Mouse (Mus musculus) adrenal gland, adult 8-10 months (tissue): ENCODE measurements around the gene Spata1. TPM values are rescaled to one million over a fixed set of nuclear protein-coding genes. Genes with fewer than 3 reads are reported as not detected.

ENCODE experiments used
- DNase-seq: peaks from one replicate; pipeline ENCODE4 v3.0.0; 2022
- total RNA-seq, 4 experiments: library from RNA; stranded (reverse); gene quantifications; 2 replicates each; pipeline ENCODE4 v1.2.4; 2022

Gene Spata1
- total RNA-seq = 1 to 10 TPM; 1.2 to 4.7 (median 2.8) TPM

- peak; percentile 85 for DNase-seq
Observed at GRCm38 (mm10) chr3:146499431-146500002, at the start of gene Spata1, which contains the start of gene Gng5. Gene Spata1 (minus strand): TSS chr3:146499753. Gene Gng5 (plus strand): TSS chr3:146499807.

DNA sequence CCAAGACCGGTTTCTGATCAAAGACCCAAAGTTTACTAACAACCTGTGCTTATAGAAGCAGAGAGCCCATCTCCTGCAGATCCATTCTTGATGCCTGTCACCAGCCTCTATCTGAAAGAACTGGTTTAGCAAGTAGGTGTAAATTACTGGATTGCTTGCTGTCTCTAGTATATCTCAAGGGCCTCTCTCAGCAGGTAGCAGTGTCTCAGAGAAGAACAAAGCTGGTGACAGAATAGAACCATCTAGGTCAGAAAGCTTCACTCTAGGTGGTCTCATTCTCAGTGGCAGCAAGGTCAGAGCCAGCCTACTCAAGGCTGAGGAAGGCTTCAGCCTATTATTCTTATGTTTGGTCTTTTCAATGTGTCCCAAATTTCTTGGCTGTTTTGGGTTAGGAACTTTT, 44.1 kb upstream of the Spata1 start:
- no peak for DNase-seq

DNA sequence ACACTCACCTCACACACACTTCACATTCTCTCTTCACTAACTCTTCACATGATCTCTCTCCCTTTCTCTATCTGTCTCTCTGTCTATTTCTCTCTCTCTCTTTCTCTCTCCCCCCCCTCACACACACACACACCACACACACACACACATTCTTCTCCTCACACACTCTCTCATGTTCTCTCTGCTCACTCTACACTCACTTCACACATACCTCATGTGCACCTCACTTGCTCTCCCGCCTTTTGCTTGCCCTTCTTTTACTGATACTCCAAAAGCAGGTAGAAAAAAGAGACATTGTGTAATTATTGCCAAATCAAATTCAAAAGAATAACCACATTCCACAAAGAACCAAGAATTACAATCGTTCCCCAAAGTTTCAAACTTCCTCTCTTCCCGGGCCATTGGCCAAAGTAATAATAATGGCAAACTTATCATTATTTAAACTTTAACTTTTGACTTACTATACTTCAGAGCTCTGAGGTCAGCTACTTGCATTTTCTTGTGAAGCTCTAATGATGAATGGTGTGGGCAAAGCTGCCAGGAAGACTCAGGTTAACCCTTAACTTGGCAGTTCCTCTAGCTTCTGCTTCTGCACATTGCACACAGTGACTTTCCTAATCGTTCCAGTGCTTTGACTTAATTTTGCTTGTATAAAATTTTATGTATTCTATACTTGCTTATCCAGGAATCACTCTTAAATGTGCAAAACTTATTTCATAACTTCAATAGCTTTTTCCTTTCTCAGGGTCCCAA, 41.1 kb upstream of the Spata1 start:
- DNase-seq = no peak

DNA sequence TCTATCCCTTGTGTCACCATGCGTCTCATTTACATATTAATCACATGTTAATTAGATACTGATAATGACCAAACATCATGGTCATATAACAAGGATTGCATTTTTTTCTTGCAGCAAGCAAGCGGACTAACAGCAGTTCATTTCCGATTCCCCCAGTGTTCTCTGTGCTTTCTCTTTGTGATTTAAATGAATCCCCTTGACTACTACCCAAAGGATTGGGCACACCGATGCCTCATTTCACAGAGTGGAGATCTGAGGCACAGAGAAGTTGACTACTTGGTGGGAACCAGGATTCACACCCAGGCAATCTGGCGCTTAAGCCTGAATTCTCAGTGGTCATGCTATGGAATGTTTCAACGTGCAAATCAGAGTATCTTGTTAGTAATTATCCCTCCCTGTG, 35.4 kb upstream of the Spata1 start:
- no peak for DNase-seq

GRCm38 (mm10) chr3:146528335-146528734, 28.8 kb upstream of the Spata1 start:
- no peak for DNase-seq

- DNase-seq = no peak
Observed at GRCm38 (mm10) chr3:146521652-146522020, 22.1 kb upstream of the Spata1 start.

- peak; percentile 89 for DNase-seq
Observed at GRCm38 (mm10) chr3:146520798-146521651, 21.5 kb upstream of the Spata1 start, which contains the start of gene Rpf1. Gene Rpf1 (minus strand): TSS chr3:146521429.

DNA sequence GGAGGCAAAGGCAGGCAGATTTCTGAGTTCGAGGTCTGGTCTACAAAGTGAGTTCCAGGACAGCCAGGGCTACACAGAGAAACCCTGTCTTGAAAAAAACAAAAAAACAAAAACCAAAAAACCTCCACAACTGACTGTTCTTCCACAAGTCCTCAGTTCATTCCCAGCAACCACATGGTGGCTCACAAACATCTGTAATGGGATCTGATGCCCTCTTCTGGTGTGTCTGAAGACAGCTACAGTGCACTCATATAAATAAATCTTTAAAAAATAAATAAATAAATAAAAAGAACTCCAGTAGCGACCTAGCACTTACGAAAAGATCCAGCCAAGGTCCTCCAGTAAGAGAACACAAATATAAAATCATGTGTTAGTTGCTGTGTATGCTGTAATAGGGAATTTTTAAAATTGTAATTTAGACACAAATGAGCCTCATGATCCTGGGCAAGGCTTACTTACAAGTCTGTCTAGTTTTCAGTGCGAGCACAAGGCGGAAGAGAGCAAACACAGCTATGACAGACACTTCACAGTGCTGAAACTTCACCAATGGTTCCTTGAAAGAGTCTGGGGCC, 20.8 kb upstream of the Spata1 start:
- DNase-seq = no peak

DNA sequence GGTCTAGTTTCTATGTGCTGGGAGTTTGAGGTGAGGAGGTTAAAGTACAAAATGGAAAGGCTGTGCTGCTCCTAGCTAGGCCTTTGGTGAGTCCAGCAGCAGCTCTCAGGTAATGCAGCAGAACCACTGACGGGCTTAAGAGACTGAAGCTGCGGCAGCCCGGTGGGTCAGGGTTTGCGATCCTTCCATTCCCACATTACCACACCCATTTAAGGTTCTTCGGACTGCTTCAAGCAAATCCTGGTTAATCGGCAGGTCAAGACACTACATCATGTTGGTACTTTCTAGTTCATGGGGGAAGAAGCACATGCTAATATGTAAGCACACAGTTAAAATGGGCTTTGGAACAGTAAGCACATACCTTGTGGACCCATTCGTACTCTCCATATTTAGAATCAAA, 7.2 kb upstream of the Spata1 start:
- DNase-seq = no peak

DNA sequence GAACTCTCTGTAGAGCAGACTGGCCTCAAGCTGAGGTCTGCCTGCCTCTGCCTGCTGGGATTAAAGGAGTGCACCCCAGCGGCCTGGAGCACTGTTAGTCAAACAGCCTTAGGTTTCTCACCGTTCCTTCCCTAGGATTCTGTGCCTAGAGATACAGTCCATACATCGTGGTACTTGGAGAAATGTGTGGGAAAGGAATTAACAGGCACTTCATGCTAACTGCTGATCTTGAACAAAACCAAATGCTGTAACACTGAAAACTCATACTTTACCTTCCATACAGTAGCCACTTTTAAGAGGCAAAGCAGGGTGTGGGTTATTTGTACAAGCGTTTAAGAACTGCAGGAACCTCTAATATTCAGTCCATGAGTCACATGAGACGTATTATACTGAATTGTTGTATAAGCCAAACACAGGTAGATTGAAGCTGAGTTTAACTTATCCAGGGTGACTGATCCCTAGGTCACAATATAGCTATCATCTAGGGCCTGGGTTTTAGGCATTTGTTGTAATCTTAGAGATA, 2.1 kb upstream of the Spata1 start:
- DNase-seq = no peak

DNA sequence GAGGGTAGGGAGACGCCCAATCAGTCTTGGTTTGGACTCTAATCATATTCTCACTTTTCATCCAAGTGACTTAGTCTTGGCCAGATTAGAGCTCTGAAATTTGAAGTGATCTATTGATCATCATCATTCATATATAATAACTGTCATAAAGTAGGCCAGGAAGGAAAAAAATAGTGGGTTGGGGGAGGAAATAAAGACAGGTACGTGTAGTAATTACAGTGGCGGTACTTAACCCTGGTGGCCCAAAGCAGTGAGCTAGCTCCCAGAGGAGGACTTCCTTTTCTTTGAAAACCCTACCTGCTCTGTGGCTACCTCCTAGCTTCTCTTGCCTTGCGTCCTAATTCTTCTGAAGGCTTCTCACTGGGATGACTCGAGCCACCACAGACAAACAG, 1.3 kb upstream of the Spata1 start:
- DNase-seq = no peak

GRCm38 (mm10) chr3:146500003-146500809, 653 bp upstream of the Spata1 start:
- peak; percentile 54 for DNase-seq

DNA sequence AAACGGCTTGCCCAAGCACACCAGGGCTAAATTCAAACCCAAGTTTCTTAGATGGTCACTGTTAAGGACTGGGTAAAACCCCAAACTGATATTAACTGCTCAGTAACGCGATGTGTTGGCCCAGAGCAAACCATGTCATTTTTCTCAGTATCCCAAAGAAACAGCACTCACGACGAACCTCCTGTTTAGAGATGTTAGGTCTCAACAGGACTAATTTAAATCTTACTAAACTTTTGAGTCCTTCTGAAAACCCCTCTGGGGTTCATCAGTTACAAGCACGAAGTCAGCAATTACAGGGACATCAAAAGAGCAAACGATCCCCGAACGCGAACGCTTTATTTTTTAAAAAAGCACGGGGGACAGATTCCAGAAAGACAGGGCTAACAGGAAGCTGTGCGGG, 564 bp downstream of the Spata1 start:
- no peak for DNase-seq

- DNase-seq = no peak
Observed at GRCm38 (mm10) chr3:146494941-146495340, 4.6 kb downstream of the Spata1 start.

- no peak for DNase-seq
Observed at GRCm38 (mm10) chr3:146486464-146486863, 13.1 kb downstream of the Spata1 start.

DNA sequence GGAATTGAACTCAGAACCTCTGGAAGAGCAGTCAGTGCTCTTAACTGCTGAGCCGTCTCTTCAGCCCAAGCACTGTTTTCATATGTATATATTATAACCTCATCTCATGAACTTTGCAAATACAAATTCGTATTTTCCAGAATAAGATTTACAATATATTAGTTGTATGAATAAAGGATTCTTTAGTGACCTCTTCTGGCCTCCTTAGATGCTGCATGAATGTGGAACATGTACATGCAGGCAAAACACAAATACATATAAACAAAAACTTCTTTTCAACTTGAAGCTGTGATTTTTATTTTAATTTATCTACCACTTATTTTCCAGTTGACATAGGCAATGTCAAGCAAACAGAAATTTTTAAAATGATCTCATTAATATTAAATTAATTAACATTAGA, 17.5 kb downstream of the Spata1 start:
- DNase-seq = no peak

- no peak for DNase-seq
Observed at GRCm38 (mm10) chr3:146474428-146474827, 25.1 kb downstream of the Spata1 start.

DNA sequence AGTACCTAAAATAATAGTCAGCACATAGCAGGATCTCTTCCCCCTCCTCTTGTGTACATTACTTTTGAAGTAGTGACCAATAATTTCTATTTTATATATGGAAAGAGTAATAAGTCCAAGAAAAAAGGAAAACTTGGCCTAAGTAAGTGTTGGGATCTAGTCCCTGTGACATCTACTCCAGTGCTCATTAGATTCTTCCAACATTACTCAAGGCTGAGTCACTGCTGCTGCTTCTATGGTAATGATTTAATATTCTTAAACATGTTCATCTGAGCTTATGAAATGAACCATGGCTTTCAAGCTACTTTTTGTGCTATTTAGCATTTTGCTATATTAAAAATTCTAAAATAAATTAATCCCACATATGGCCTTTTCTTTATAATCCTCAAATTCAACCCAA, 25.8 kb downstream of the Spata1 start:
- no peak for DNase-seq

DNA sequence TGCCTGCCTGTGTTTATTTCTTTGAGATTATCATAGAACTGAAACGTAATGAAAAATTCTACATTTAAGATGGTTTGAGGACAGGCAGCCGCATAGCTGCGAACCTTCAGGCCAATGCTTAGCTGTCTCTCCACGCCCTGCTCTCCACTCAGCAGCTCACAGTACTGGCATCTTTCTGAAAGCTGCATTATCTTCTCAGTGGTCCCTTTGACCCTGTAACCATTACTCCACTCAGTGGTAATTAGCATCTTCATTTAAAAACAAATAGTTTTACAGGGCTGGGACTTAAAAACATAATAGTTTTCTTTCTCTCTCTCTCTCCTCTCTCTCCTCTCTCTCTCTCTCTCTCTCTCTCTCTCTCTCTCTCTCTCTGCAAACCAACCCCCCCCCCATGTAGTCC, 26.9 kb downstream of the Spata1 start:
- no peak for DNase-seq

DNA sequence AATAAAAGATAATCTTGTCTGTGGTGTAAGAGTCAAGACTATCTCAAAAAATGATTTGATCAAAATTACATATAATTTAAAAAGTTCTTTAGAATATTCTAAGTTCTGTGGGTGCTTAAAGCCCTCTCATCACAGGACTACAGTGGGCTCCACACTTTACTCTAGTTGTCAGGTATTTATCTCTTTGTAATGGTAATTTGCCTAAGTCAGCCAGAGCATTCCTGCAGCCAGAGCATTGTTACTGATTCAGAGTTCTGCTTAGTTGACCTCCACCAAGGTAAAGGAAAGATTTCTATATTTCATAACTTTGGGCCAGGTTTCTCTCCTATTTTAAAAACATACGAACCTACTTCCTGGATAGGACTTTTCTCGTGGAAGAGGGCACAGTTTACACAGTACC, 30.3 kb downstream of the Spata1 start:
- DNase-seq = no peak

DNA sequence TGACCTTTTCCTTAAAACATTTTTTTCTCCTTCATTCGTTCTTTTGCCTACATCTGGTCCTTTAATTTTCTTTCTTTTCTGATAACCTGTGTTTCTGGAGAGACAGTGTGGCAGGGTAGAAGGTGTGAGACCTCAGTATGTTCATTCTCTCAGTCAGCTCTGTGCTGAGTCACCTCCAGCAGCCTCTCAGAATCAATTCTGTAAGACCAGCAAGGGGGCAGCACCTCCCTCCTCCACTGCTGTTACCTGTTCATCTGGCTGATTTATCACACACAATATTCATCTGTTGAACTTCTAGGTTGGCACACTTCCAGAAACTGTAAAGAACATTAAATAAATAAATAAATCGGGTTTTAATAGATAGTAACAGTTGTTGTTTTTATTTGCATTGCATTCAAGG, 36.6 kb downstream of the Spata1 start:
- no peak for DNase-seq

- no peak for DNase-seq
Observed at GRCm38 (mm10) chr3:146451375-146451774, 48.2 kb downstream of the Spata1 start.
